Mouse (Mus musculus) ES-E14 (cell line): Measurements from ENCODE around the gene Hoxd12. TPM values are rescaled to one million over a fixed set of nuclear protein-coding genes. Genes with fewer than 3 reads are reported as not detected.

ENCODE experiments used
- DNase-seq: peaks from one replicate; pipeline ENCODE4 v3.0.0-alpha.2; 2013; ENCODE audit warnings: low read depth, low spot score
- H3K27ac ChIP-seq: 2 replicates; pipeline ENCODE4 v1.5.1; 2012; ENCODE audit warnings: low read depth, mild to moderate bottlenecking, low read length, moderate library complexity, mixed read lengths; ENCODE audit not compliant: poor library complexity, insufficient read depth, severe bottlenecking
- H3K36me3 ChIP-seq: 2 replicates; pipeline ENCODE4 v1.6.1; 2012; ENCODE audit warnings: mild to moderate bottlenecking, low read length, moderate library complexity, mixed read lengths; ENCODE audit not compliant: control insufficient read depth, poor library complexity, insufficient read depth, severe bottlenecking
- H3K4me1 ChIP-seq, 2 experiments: fragments of 150-350 bp in 1 of 2; sonication (generic) in 1 of 2; 2 replicates each; pipeline ENCODE4 v1.6.1; 2012; ENCODE audit warnings: low read length in 2 of 2, mild to moderate bottlenecking in 1 of 2, mixed read lengths in 1 of 2; ENCODE audit not compliant: control insufficient read depth in 2 of 2, insufficient read depth in 2 of 2, poor library complexity in 1 of 2
- H3K4me3 ChIP-seq, 2 experiments: fragments of 150-350 bp in 1 of 2; sonication (generic) in 1 of 2; 2 replicates each; pipeline ENCODE4 v1.5.1; 2012; ENCODE audit warnings: low read length in 2 of 2, low read depth in 1 of 2, mild to moderate bottlenecking in 1 of 2, mixed read lengths in 1 of 2; ENCODE audit not compliant: insufficient read depth in 1 of 2, poor library complexity in 1 of 2, severe bottlenecking in 1 of 2
- H3K9ac ChIP-seq: 2 replicates; pipeline ENCODE4 v1.6.1; 2012; ENCODE audit warnings: low read depth, mild to moderate bottlenecking, low read length, mixed read lengths; ENCODE audit not compliant: poor library complexity, insufficient read depth, severe bottlenecking
- H3K9me3 ChIP-seq: fragments of 150-350 bp; sonication (generic); 2 replicates; pipeline ENCODE4 v1.6.1; 2012; ENCODE audit warnings: low read depth, mild to moderate bottlenecking, low read length; ENCODE audit not compliant: control insufficient read depth, insufficient read depth
- CHD2 ChIP-seq: IDR thresholded peaks from 2 replicates; pipeline ENCODE4 v1.6.1; 2014; ENCODE audit warnings: mild to moderate bottlenecking, low read depth, low read length, inconsistent platforms
- HCFC1 ChIP-seq: IDR thresholded peaks from 2 replicates; pipeline ENCODE4 v1.6.1; 2012; ENCODE audit warnings: low read length, inconsistent platforms, borderline replicate concordance; ENCODE audit not compliant: insufficient read depth
- MAFK ChIP-seq: IDR thresholded peaks from 2 replicates; pipeline ENCODE4 v1.6.1; 2014; ENCODE audit warnings: mild to moderate bottlenecking, low read depth, low read length, inconsistent platforms; ENCODE audit not compliant: insufficient read depth
- ZC3H11A ChIP-seq: IDR thresholded peaks from 2 replicates; pipeline ENCODE4 v1.6.1; 2012; ENCODE audit warnings: low read depth, mild to moderate bottlenecking, inconsistent platforms, low read length, borderline replicate concordance
- ZNF384 ChIP-seq: IDR thresholded peaks from 2 replicates; pipeline ENCODE4 v1.6.1; 2012; ENCODE audit warnings: low read depth, low read length, inconsistent platforms
- in situ Hi-C, 2 experiments: fragments of 600-800 bp; cut with MboI; formaldehyde crosslinking; loops; one replicate each; pipeline ENCODE4 v1.15.1; 2025; ENCODE audit warnings: low sequenced_read_pairs in 2 of 2, inconsistent platforms in 1 of 2; ENCODE audit not compliant: unreplicated experiment in 2 of 2
- total RNA-seq: library from RNA; depleted of rRNA; stranded (reverse); fragments of 300-350 nt; gene quantifications from 2 replicates; pipeline ENCODE4 v1.2.3, GENCODE M21; 2012

Hoxd12 gene
- total RNA-seq, 1 experiment, result not detected

DNA sequence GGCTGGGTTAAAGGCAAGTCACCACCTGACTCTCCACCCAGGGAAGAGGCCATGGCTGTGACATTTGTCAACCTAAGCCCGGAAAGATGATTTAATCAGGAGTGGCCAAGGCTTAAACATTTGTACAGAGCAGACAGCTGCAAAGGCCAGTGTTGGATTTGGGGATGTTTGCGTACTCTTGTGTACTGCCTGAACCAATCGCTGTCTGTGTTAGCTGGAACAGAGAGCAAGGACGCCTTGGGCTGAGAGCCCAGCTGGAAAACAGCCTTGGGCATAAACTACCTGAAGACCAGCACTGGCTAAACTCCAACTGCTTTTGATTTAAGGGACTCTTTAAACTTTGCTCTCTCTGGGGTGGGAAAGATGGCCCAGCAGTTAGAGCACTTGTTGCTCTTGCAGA, 33.9 kb downstream of the Hoxd12 start:
- Histone ChIP-seq H3K4me1 (peaks cover 0 to 7% of the 10 kb centered on the region in 2 experiments; a peak in 1 of 4 replicates), H3K27ac (no peak overlapping the region), H3K4me3 (no peak overlapping the region), H3K36me3 (no peaks in the 10 kb centered on the region), H3K9me3 (no peaks in the 10 kb centered on the region), H3K9ac (no peak overlapping the region)
- in situ Hi-C loops, result loop anchor here (25.0 kb wide), 2 partner anchors 604 to 879 kb away; no protein-coding TSS in a partner anchor
- DNase-seq, result no peak
- TF ChIP-seq ZNF384 (no peak), CHD2 (no peak), MAFK (no peak), HCFC1 (no peak), ZC3H11A (no peak)

DNA sequence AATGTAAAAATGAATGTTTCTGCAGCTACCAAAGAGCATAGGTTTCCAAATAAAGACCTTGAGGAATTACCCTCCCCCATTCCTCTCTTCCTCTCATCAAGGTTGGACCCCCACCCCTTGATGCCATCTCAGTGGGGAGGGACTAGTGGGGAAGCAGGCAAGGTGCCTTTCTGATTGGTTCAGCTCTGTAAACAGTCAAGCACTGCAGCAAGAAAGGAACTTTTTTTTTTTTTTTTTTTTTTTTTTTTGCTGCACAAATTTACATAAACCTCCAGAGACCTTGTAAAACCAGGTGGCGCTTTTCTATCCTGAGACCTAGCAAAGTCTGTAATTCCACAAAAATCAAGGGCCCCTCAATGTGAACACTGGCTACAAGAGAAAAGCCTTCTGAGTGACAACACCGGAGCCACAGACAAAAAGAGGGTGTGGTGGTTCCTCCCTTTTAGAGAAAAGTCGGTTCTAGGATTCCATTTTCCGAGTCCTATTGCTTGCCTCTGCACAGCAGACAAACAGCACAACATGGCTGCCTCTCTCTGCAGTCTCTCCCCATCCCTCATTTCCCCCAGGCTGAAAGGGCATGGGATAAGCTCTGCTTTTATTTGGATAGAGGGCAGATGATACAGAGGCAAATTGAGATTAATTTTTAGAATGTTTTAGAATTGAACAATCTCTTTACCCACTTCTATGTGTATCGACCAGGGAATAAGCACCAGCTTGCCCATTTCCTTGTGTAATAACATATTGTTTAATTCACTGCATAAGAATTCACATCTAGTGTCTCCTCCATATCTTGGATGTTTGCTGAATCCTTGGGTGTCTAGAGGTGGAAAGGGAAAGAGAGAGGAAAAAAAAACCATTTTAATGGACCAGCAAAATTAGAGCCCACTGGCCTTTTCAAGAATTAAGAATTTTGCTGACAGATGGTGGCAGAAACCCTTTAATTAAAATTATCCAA, 34.9 kb downstream of the Hoxd12 start:
- no peak for TF ChIP-seq CHD2
- peak; percentile 73 for TF ChIP-seq ZNF384
- H3K4me3 ChIP-seq, result no peak overlapping the region
- no peak overlapping the region for H3K27ac ChIP-seq
- in situ Hi-C loops, result loop anchor here (10.0 to 25.0 kb wide), 4 partner anchors 345 to 878 kb away; no protein-coding TSS in a partner anchor
- H3K4me1 ChIP-seq, result peaks cover 0 to 4% of the 10 kb centered on the region in 2 experiments; a peak in 1 of 4 replicates
- no peaks in the 10 kb centered on the region for H3K36me3 ChIP-seq
- DNase-seq, result no peak
- no peaks in the 10 kb centered on the region for H3K9me3 ChIP-seq
- H3K9ac ChIP-seq, result no peak overlapping the region

GRCm38 (mm10) chr2:74710929-74711543, 36.2 kb downstream of the Hoxd12 start:
- no peaks in the 10 kb centered on the region for H3K9me3 ChIP-seq
- no peaks in the 10 kb centered on the region for H3K36me3 ChIP-seq
- H3K27ac ChIP-seq, result no peak overlapping the region
- TF ChIP-seq CHD2 (no peak), ZC3H11A (no peak), HCFC1 (no peak)
- DNase-seq, result no peak
- no peak overlapping the region for H3K9ac ChIP-seq
- in situ Hi-C loops, result loop anchor here (10.0 to 25.0 kb wide), 4 partner anchors 344 to 876 kb away; no protein-coding TSS in a partner anchor
- H3K4me3 ChIP-seq, result no peak overlapping the region
- H3K4me1 ChIP-seq, result peaks cover 0 to 2% of the 10 kb centered on the region in 2 experiments; a peak in 1 of 4 replicates

DNA sequence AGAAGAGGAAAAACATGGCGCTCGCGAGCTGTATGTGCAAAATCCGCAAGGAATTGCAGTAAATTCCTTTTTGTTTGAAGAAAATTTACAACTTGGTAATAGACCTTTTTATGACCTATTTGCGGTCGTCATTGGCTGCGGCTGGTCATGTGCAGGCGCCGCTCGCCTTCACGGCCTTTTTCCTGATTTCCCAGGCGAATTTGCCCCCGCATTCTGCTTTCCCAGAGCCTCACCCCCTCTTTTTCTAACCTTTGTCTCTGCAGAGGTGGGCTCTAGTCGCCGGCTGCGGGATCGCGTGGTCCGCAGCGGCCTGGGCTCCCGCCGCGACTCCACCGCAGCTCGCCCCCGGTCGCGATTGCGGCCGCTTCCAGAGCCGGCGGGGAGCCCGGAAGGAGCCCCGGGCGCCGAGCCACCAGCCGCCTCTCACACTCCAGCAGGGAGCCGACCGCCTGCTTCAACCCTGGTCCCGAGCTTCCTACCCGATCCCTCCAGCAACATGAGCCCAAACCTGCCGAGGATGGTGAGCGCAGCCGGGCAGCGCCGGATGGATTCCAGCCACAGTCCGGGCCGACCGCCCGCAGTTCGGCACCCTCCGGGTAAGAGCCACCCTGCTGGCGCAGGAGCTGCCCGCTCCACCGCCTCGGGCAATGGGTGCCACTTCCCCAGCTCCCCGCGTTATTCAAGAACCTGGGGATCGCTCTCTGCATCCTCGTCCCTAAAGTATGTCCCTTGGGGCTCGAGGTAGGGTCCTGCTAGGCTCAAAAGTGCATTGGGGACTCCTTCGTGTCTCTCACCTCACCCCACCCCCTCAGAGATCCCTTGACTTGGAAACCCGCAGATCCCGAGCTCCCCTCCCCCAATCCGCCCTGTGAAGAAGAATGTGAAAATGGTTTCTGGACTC, 37.2 kb downstream of the Hoxd12 start, which contains the start of the genes Hoxd3 and Hoxd4:
Gene Hoxd3 (plus strand): TSS at position 207 of the 901 bp plus-strand sequence.
Gene Hoxd4 (plus strand): TSS at position 209 of the 901 bp plus-strand sequence.
- DNase-seq, result no peak
- Histone ChIP-seq H3K4me1 (peaks cover 0 to 2% of the 10 kb centered on the region in 2 experiments; a peak in 1 of 4 replicates), H3K27ac (no peak within 1 kb of the TSS)

More for the DNA sequence above, 37.2 kb downstream of the Hoxd12 start, which contains the start of the genes Hoxd3 and Hoxd4:
- in situ Hi-C loops, result loop anchor here (10.0 to 25.0 kb wide), 4 partner anchors 343 to 875 kb away; no protein-coding TSS in a partner anchor
- no peaks in the 10 kb centered on the region for H3K36me3 ChIP-seq
- H3K4me3 ChIP-seq, result peak within 1 kb of the TSS; percentile 46 to 52
- H3K9me3 ChIP-seq, result no peaks in the 10 kb centered on the region
- TF ChIP-seq CHD2 (no peak), MAFK (no peak), HCFC1 (no peak), ZNF384 (no peak), ZC3H11A (no peak)
- no peak within 1 kb of the TSS for H3K9ac ChIP-seq
